Mouse (Mus musculus) heart, adult 8-10 months (tissue): ENCODE measurements at regions not wholly inside any gene's neighbourhood (a gene's known extent, or its start where the extent isn't known, plus 50 kb on each side); places are given as distances from the start of the nearest gene placed in this dataset.

Experiments used
- DNase-seq: peaks from one replicate; pipeline ENCODE4 v3.0.0; 2022; ENCODE audit warnings: low spot score

- DNase-seq: no peak
Observed at GRCm38 (mm10) chr2:115309856-115310631, 271.5 kb upstream of the BC052040 start.

GRCm38 (mm10) chr2:115318551-115318950, 263.0 kb upstream of the BC052040 start:
- no peak for DNase-seq

- no peak for DNase-seq
Observed at GRCm38 (mm10) chr2:115322582-115322981, 258.9 kb upstream of the BC052040 start.

GRCm38 (mm10) chr2:115326526-115326925, 255.0 kb upstream of the BC052040 start:
- DNase-seq: no peak

- no peak for DNase-seq
Observed at GRCm38 (mm10) chr2:115338178-115338577, 243.3 kb upstream of the BC052040 start.

- no peak for DNase-seq
Observed at GRCm38 (mm10) chr2:115339034-115339433, 242.5 kb upstream of the BC052040 start.

- no peak for DNase-seq
Observed at GRCm38 (mm10) chr2:115342360-115342759, 239.2 kb upstream of the BC052040 start.

- no peak for DNase-seq
Observed at GRCm38 (mm10) chr2:115346551-115346950, 235.0 kb upstream of the BC052040 start.

GRCm38 (mm10) chr2:115348263-115348662, 233.3 kb upstream of the BC052040 start:
- no peak for DNase-seq

GRCm38 (mm10) chr2:115371072-115371471, 210.4 kb upstream of the BC052040 start:
- DNase-seq: no peak

- DNase-seq: no peak
Observed at GRCm38 (mm10) chr2:115375336-115375735, 206.2 kb upstream of the BC052040 start.

GRCm38 (mm10) chr2:115384414-115385180, 196.9 kb upstream of the BC052040 start:
- no peak for DNase-seq

- DNase-seq: no peak
Observed at GRCm38 (mm10) chr2:115385207-115386168, 196.0 kb upstream of the BC052040 start.

GRCm38 (mm10) chr2:115391575-115391974, 189.9 kb upstream of the BC052040 start:
- DNase-seq: no peak

GRCm38 (mm10) chr2:115392082-115392762, 189.3 kb upstream of the BC052040 start:
- DNase-seq: no peak

GRCm38 (mm10) chr2:115394091-115394490, 187.4 kb upstream of the BC052040 start:
- DNase-seq: no peak

- no peak for DNase-seq
Observed at GRCm38 (mm10) chr2:115398550-115398949, 183.0 kb upstream of the BC052040 start.

- no peak for DNase-seq
Observed at GRCm38 (mm10) chr2:115399107-115399740, 182.3 kb upstream of the BC052040 start.

- no peak for DNase-seq
Observed at GRCm38 (mm10) chr2:115399987-115400550, 181.4 kb upstream of the BC052040 start.

- DNase-seq: no peak
Observed at GRCm38 (mm10) chr2:115402246-115402645, 179.3 kb upstream of the BC052040 start.
